Mouse (Mus musculus): ENCODE results near the gene Setd3.

- TF ChIP-seq CTCF (IDR thresholded peaks at IDR 0.05; ENCODE audit: low read depth): no peak
- no peak for TF ChIP-seq EP300 (optimal IDR thresholded peaks at IDR 0.05)
Observed at GRCm38 (mm10) chr12:108193878-108194277, 14.8 kb upstream of the Setd3 start.

Data from stomach, postnatal 0 days (tissue).